Mouse (Mus musculus) neural tube, embryonic 15.5 days (tissue): Measurements from ENCODE around the gene Nln. TPM values are rescaled to one million over a fixed set of nuclear protein-coding genes. Genes with fewer than 3 reads are reported as not detected.
A peak's percentile ranks its signal among the peaks of the same experiment; 100 is the strongest.

Experiments used
- ATAC-seq: fragments of 200-750 bp; cut with Nextera tagmentation; 2 replicates; pipeline ENCODE4 v1.8.0; 2017; ENCODE audit warnings: mild to moderate bottlenecking, moderate TSS enrichment, moderate library complexity; ENCODE audit not compliant: low FRiP score
- H3K27ac ChIP-seq: fragments of 300-500 bp; sonication (generic); replicated peaks from 2 replicates; pipeline ENCODE4 v1.5.1; 2015; ENCODE audit warnings: mild to moderate bottlenecking, inconsistent platforms
- H3K27me3 ChIP-seq: fragments of 300-500 bp; sonication (generic); replicated peaks from 2 replicates; pipeline ENCODE4 v1.6.1; 2015; ENCODE audit warnings: inconsistent platforms
- H3K36me3 ChIP-seq: fragments of 300-500 bp; sonication (generic); 2 replicates; pipeline ENCODE4 v1.6.1; 2015; ENCODE audit warnings: inconsistent platforms
- H3K4me1 ChIP-seq: fragments of 300-500 bp; sonication (generic); 2 replicates; pipeline ENCODE4 v1.6.1; 2015; ENCODE audit warnings: inconsistent platforms
- H3K4me2 ChIP-seq: fragments of 300-500 bp; sonication (generic); 2 replicates; pipeline ENCODE4 v1.6.1; 2015; ENCODE audit warnings: inconsistent platforms, mild to moderate bottlenecking, moderate library complexity
- H3K4me3 ChIP-seq: fragments of 300-500 bp; sonication (generic); replicated peaks from 2 replicates; pipeline ENCODE4 v1.5.1; 2015; ENCODE audit warnings: mild to moderate bottlenecking, inconsistent platforms
- H3K9ac ChIP-seq: fragments of 300-500 bp; sonication (generic); replicated peaks from 2 replicates; pipeline ENCODE4 v1.6.1; 2015; ENCODE audit warnings: mild to moderate bottlenecking, inconsistent platforms
- H3K9me3 ChIP-seq: fragments of 300-500 bp; sonication (generic); replicated peaks from 2 replicates; pipeline ENCODE4 v1.6.1; 2016; ENCODE audit warnings: inconsistent platforms
- WGBS: fragments of 180-500 bp; shearing (Covaris S2); methylation state at CpG from one replicate; pipeline ENCODE4 v1.1.7; 2015; ENCODE audit warnings: mixed read lengths; 5-methylcytosine and 5-hydroxymethylcytosine counted together
- polyA plus RNA-seq: library from polyadenylated mRNA; unstranded; fragments of >200 nt; fragmentation: Nextera tagmentation; extraction: Ambion mirVana; gene quantifications from 2 replicates; pipeline ENCODE4 v1.2.1, GENCODE M21; 2015

The Nln gene
- polyA plus RNA-seq, result 49.4 and 56.5 TPM in 2 replicates

- Histone ChIP-seq H3K36me3 (peaks cover 5% of the 10 kb centered on the region), H3K4me3 (peak within 1 kb of the TSS; percentile 67), H3K27me3 (no peaks in the 10 kb centered on the region), H3K4me2 (peak within 1 kb of the TSS; percentile 89), H3K4me1 (peaks cover 22% of the 10 kb centered on the region), H3K27ac (peak within 1 kb of the TSS; percentile 88), H3K9ac (peak within 1 kb of the TSS; percentile 85), H3K9me3 (no peaks in the 10 kb centered on the region)
- peak; percentile 93 for ATAC-seq
- WGBS, result under 1% methylated on average over 38 of the region's 44 CpGs
Measured at GRCm38 (mm10) chr13:104109288-104109815, at the start of gene Nln, which contains the start of gene Sgtb. Gene Nln (minus strand): TSS chr13:104109614. Gene Sgtb (plus strand): TSS chr13:104109741.

GRCm38 (mm10) chr13:104155686-104156085 lies 46.3 kb upstream of the Nln start:
- Histone ChIP-seq H3K4me3 (no peak overlapping the region), H3K4me2 (no peak overlapping the region), H3K9me3 (no peaks in the 10 kb centered on the region), H3K27me3 (no peaks in the 10 kb centered on the region), H3K36me3 (peaks cover 47% of the 10 kb centered on the region), H3K27ac (no peak overlapping the region), H3K9ac (no peak overlapping the region), H3K4me1 (no peaks in the 10 kb centered on the region)
- 95% methylated on average over 1 of the region's 1 CpGs for WGBS
- no peak for ATAC-seq

GRCm38 (mm10) chr13:104155106-104155505 lies 45.7 kb upstream of the Nln start:
- H3K4me1 ChIP-seq, result no peaks in the 10 kb centered on the region
- H3K4me2 ChIP-seq, result no peak overlapping the region
- no peak overlapping the region for H3K27ac ChIP-seq
- WGBS, result 84% methylated on average over 7 of the region's 7 CpGs
- no peak for ATAC-seq
- no peak overlapping the region for H3K9ac ChIP-seq
- no peaks in the 10 kb centered on the region for H3K27me3 ChIP-seq
- H3K4me3 ChIP-seq, result no peak overlapping the region
- H3K36me3 ChIP-seq, result peaks cover 43% of the 10 kb centered on the region
- no peaks in the 10 kb centered on the region for H3K9me3 ChIP-seq

GRCm38 (mm10) chr13:104154180-104154579 lies 44.8 kb upstream of the Nln start:
- no peak overlapping the region for H3K9ac ChIP-seq
- peaks cover 39% of the 10 kb centered on the region for H3K36me3 ChIP-seq
- WGBS, result 94% methylated on average over 5 of the region's 5 CpGs
- no peaks in the 10 kb centered on the region for H3K9me3 ChIP-seq
- no peak overlapping the region for H3K27ac ChIP-seq
- H3K27me3 ChIP-seq, result no peaks in the 10 kb centered on the region
- no peak overlapping the region for H3K4me3 ChIP-seq
- ATAC-seq, result no peak
- no peak overlapping the region for H3K4me2 ChIP-seq
- H3K4me1 ChIP-seq, result no peaks in the 10 kb centered on the region

- no peaks in the 10 kb centered on the region for H3K27me3 ChIP-seq
- peaks cover 73% of the 10 kb centered on the region for H3K36me3 ChIP-seq
- H3K9me3 ChIP-seq, result no peaks in the 10 kb centered on the region
- H3K4me3 ChIP-seq, result no peak overlapping the region
- H3K4me1 ChIP-seq, result no peaks in the 10 kb centered on the region
- no peak for ATAC-seq
- no peak overlapping the region for H3K9ac ChIP-seq
- H3K4me2 ChIP-seq, result no peak overlapping the region
- H3K27ac ChIP-seq, result no peak overlapping the region
- WGBS, result 93% methylated on average over 3 of the region's 3 CpGs
Measured at GRCm38 (mm10) chr13:104145646-104146045, 36.2 kb upstream of the Nln start.

- Histone ChIP-seq H3K4me3 (no peak overlapping the region), H3K36me3 (peaks cover 80% of the 10 kb centered on the region), H3K4me2 (no peak overlapping the region), H3K9me3 (no peaks in the 10 kb centered on the region), H3K9ac (no peak overlapping the region), H3K27ac (no peak overlapping the region), H3K4me1 (no peaks in the 10 kb centered on the region), H3K27me3 (no peaks in the 10 kb centered on the region)
- no peak for ATAC-seq
- 88% methylated on average over 9 of the region's 9 CpGs for WGBS
Measured at GRCm38 (mm10) chr13:104144871-104145270, 35.5 kb upstream of the Nln start.

- ATAC-seq, result peak; percentile 50; the same call in 1 of the 2 replicates
- no peak overlapping the region for H3K4me2 ChIP-seq
- H3K9me3 ChIP-seq, result no peaks in the 10 kb centered on the region
- H3K27ac ChIP-seq, result no peak overlapping the region
- H3K4me3 ChIP-seq, result no peak overlapping the region
- 43% methylated on average over 13 of the region's 13 CpGs for WGBS
- 0 out of 2 replicates have a peak, but pooled peaks cover 4% of the 10 kb centered on the region for H3K4me1 ChIP-seq
- peaks cover 69% of the 10 kb centered on the region for H3K36me3 ChIP-seq
- no peaks in the 10 kb centered on the region for H3K27me3 ChIP-seq
- H3K9ac ChIP-seq, result no peak overlapping the region
Measured at GRCm38 (mm10) chr13:104139369-104140209, 30.2 kb upstream of the Nln start.

GRCm38 (mm10) chr13:104134510-104135085 lies 25.2 kb upstream of the Nln start:
- no peaks in the 10 kb centered on the region for H3K27me3 ChIP-seq
- no peak for ATAC-seq
- no peak overlapping the region for H3K9ac ChIP-seq
- 0 out of 2 replicates have a peak, but pooled peaks cover 3% of the 10 kb centered on the region for H3K4me1 ChIP-seq
- no peak overlapping the region for H3K27ac ChIP-seq
- no peak overlapping the region for H3K4me3 ChIP-seq
- H3K9me3 ChIP-seq, result no peaks in the 10 kb centered on the region
- 58% methylated on average over 4 of the region's 4 CpGs for WGBS
- peaks cover 72% of the 10 kb centered on the region for H3K36me3 ChIP-seq
- no peak overlapping the region for H3K4me2 ChIP-seq

GRCm38 (mm10) chr13:104132561-104132960 lies 23.1 kb upstream of the Nln start:
- Histone ChIP-seq H3K4me1 (no peaks in the 10 kb centered on the region), H3K27me3 (no peaks in the 10 kb centered on the region), H3K4me2 (no peak overlapping the region), H3K27ac (no peak overlapping the region), H3K36me3 (peaks cover 75% of the 10 kb centered on the region), H3K4me3 (no peak overlapping the region), H3K9me3 (no peaks in the 10 kb centered on the region), H3K9ac (no peak overlapping the region)
- ATAC-seq, result no peak
- 90% methylated on average over 2 of the region's 2 CpGs for WGBS

- Histone ChIP-seq H3K36me3 (peaks cover 43% of the 10 kb centered on the region), H3K27ac (no peak overlapping the region), H3K4me1 (no peaks in the 10 kb centered on the region), H3K4me2 (no peak overlapping the region), H3K27me3 (no peaks in the 10 kb centered on the region), H3K4me3 (no peak overlapping the region), H3K9me3 (no peaks in the 10 kb centered on the region), H3K9ac (no peak overlapping the region)
- 86% methylated on average over 20 of the region's 20 CpGs for WGBS
- no peak for ATAC-seq
Measured at GRCm38 (mm10) chr13:104123662-104124381, 14.4 kb upstream of the Nln start.

GRCm38 (mm10) chr13:104122078-104122840 lies 12.8 kb upstream of the Nln start:
- Histone ChIP-seq H3K4me3 (no peak overlapping the region), H3K27me3 (no peaks in the 10 kb centered on the region), H3K27ac (no peak overlapping the region), H3K4me2 (no peak overlapping the region), H3K36me3 (peaks cover 47% of the 10 kb centered on the region), H3K9me3 (no peaks in the 10 kb centered on the region), H3K9ac (no peak overlapping the region), H3K4me1 (no peaks in the 10 kb centered on the region)
- 60% methylated on average over 17 of the region's 17 CpGs for WGBS
- ATAC-seq, result no peak
